Mouse (Mus musculus) neural tube, embryonic 15.5 days (tissue): ENCODE measurements around the gene Plekhf1. TPM values are rescaled to one million over a fixed set of nuclear protein-coding genes. Genes with fewer than 3 reads are reported as not detected.

Source experiments
- ATAC-seq: fragments of 200-750 bp; cut with Nextera tagmentation; 2 replicates; pipeline ENCODE4 v1.8.0; 2017; ENCODE audit warnings: mild to moderate bottlenecking, moderate TSS enrichment, moderate library complexity; ENCODE audit not compliant: low FRiP score
- H3K27ac ChIP-seq: fragments of 300-500 bp; sonication (generic); replicated peaks from 2 replicates; pipeline ENCODE4 v1.5.1; 2015; ENCODE audit warnings: mild to moderate bottlenecking, inconsistent platforms
- H3K27me3 ChIP-seq: fragments of 300-500 bp; sonication (generic); replicated peaks from 2 replicates; pipeline ENCODE4 v1.6.1; 2015; ENCODE audit warnings: inconsistent platforms
- H3K36me3 ChIP-seq: fragments of 300-500 bp; sonication (generic); 2 replicates; pipeline ENCODE4 v1.6.1; 2015; ENCODE audit warnings: inconsistent platforms
- H3K4me1 ChIP-seq: fragments of 300-500 bp; sonication (generic); 2 replicates; pipeline ENCODE4 v1.6.1; 2015; ENCODE audit warnings: inconsistent platforms
- H3K4me2 ChIP-seq: fragments of 300-500 bp; sonication (generic); 2 replicates; pipeline ENCODE4 v1.6.1; 2015; ENCODE audit warnings: inconsistent platforms, mild to moderate bottlenecking, moderate library complexity
- H3K4me3 ChIP-seq: fragments of 300-500 bp; sonication (generic); replicated peaks from 2 replicates; pipeline ENCODE4 v1.5.1; 2015; ENCODE audit warnings: mild to moderate bottlenecking, inconsistent platforms
- H3K9ac ChIP-seq: fragments of 300-500 bp; sonication (generic); replicated peaks from 2 replicates; pipeline ENCODE4 v1.6.1; 2015; ENCODE audit warnings: mild to moderate bottlenecking, inconsistent platforms
- H3K9me3 ChIP-seq: fragments of 300-500 bp; sonication (generic); replicated peaks from 2 replicates; pipeline ENCODE4 v1.6.1; 2016; ENCODE audit warnings: inconsistent platforms
- WGBS: fragments of 180-500 bp; shearing (Covaris S2); methylation state at CpG from one replicate; pipeline ENCODE4 v1.1.7; 2015; ENCODE audit warnings: mixed read lengths; 5-methylcytosine and 5-hydroxymethylcytosine counted together
- polyA plus RNA-seq: library from polyadenylated mRNA; unstranded; fragments of >200 nt; fragmentation: Nextera tagmentation; extraction: Ambion mirVana; gene quantifications from 2 replicates; pipeline ENCODE4 v1.2.1, GENCODE M21; 2015

Plekhf1 gene
- 0.75 and 1.4 TPM in 2 replicates for polyA plus RNA-seq

DNA sequence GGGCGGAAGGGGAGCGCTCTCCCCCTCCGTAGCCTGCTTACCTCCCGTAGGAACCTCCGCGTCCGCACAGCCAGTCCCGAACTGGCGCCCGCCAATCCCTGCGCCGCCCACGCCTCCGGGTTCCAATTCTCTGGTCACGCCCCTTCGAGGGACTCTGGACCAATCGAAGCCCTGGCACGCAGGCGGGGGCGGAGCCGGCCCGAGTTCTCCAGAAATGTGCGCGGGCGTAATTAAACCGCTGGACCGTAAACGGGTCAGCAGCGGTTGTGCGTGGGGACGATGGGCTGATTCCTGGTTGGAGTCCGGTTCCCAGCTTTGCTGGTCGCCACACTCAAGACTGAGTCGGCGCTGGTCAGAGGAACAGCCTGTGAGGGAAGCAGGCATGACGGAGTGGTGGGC, at the start of gene Plekhf1:
TSS of gene Plekhf1 (minus strand) at position 117 of the 399 bp plus-strand sequence.
- Histone ChIP-seq H3K36me3 (no peaks in the 10 kb centered on the region), H3K4me1 (peaks cover 16% of the 10 kb centered on the region), H3K4me2 (peak within 1 kb of the TSS; percentile 98), H3K27ac (0 out of 2 replicates have a peak within 1 kb of the TSS, but pooled peaks have one; percentile 43), H3K4me3 (peak within 1 kb of the TSS; percentile 53), H3K9ac (peak within 1 kb of the TSS; percentile 49), H3K9me3 (no peaks in the 10 kb centered on the region), H3K27me3 (peaks cover 11% of the 10 kb centered on the region)
- 0% methylated on average over 36 of the region's 36 CpGs for WGBS
- ATAC-seq: peak; percentile 92

DNA sequence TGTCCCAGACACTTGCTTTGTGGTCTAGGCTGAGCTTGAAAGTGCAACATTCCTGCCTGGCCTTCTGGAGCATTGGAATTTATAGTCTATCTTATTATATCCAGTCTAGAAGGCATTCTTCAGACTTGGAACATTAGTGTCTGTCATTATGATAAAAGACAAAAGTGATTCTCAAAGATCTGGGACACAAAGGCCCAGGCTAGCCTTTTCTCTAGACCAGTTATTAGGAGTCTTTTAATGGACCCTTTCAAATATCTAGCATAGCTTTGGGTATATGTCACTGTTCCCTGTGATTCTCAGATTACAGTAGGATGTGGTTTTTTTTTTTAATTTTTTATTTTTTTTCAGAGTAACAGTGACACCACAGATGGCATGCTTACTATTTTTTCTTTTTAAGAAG, 44.7 kb upstream of the Plekhf1 start:
- Histone ChIP-seq H3K36me3 (peaks cover 12% of the 10 kb centered on the region; the same call in 1 of the 2 replicates), H3K27ac (no peak overlapping the region), H3K4me1 (peaks cover 20% of the 10 kb centered on the region), H3K9me3 (no peaks in the 10 kb centered on the region), H3K27me3 (no peaks in the 10 kb centered on the region), H3K4me3 (no peak overlapping the region), H3K9ac (no peak overlapping the region), H3K4me2 (no peak overlapping the region)
- ATAC-seq: no peak

DNA sequence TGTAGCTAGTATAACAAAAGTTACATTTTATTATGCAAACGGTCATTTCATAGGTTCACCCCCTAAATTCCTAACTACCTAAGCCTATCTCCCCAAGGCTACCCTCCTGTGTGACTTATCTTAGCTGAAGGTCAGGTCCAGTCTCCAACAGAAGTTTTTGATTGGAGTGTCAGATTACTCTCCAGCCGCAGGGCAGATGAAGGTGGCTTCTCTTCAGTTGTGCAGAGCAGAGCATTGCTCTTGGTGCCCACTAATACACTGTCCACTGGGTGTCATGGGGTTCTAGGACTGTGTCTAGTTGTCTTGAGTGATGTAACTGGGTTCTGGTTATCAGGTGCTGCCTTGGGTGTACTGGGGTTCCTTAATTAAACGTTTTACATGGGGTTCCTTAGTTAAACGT, 44.0 kb upstream of the Plekhf1 start:
- H3K27me3 ChIP-seq: no peaks in the 10 kb centered on the region
- peak overlapping the region; percentile 80 for H3K4me3 ChIP-seq
- no peak overlapping the region for H3K27ac ChIP-seq
- H3K4me2 ChIP-seq: peak overlapping the region; percentile 95
- WGBS: 13% methylated on average over 4 of the region's 4 CpGs
- ATAC-seq: peak; percentile 25; the same call in 1 of the 2 replicates
- H3K9me3 ChIP-seq: no peaks in the 10 kb centered on the region
- H3K4me1 ChIP-seq: peaks cover 20% of the 10 kb centered on the region
- peak overlapping the region; percentile 77 for H3K9ac ChIP-seq
- peaks cover 18% of the 10 kb centered on the region; the same call in 1 of the 2 replicates for H3K36me3 ChIP-seq

DNA sequence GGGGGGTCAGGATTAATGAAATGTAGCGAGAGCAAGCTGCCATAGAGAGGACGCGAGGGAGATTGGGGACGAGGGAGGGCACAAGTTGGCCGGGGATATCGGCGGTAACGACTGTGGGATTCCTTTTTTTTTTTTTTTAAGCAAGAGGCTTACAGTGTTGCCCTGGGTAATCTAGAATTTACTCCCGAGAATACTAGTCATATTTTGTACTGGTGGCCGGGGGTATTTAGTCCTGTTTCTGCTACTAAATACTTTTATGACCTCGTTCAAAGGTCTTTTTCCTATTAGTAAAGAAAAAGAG, 43.6 kb upstream of the Plekhf1 start:
- under 1% methylated on average over 11 of the region's 11 CpGs for WGBS
- Histone ChIP-seq H3K4me2 (peak overlapping the region; percentile 95), H3K4me1 (peaks cover 20% of the 10 kb centered on the region), H3K9ac (peak overlapping the region; percentile 77), H3K36me3 (peaks cover 22% of the 10 kb centered on the region), H3K27ac (peak overlapping the region; percentile 85), H3K27me3 (no peaks in the 10 kb centered on the region), H3K9me3 (no peaks in the 10 kb centered on the region), H3K4me3 (peak overlapping the region; percentile 80)
- peak; percentile 71; the same call in 1 of the 2 replicates for ATAC-seq

DNA sequence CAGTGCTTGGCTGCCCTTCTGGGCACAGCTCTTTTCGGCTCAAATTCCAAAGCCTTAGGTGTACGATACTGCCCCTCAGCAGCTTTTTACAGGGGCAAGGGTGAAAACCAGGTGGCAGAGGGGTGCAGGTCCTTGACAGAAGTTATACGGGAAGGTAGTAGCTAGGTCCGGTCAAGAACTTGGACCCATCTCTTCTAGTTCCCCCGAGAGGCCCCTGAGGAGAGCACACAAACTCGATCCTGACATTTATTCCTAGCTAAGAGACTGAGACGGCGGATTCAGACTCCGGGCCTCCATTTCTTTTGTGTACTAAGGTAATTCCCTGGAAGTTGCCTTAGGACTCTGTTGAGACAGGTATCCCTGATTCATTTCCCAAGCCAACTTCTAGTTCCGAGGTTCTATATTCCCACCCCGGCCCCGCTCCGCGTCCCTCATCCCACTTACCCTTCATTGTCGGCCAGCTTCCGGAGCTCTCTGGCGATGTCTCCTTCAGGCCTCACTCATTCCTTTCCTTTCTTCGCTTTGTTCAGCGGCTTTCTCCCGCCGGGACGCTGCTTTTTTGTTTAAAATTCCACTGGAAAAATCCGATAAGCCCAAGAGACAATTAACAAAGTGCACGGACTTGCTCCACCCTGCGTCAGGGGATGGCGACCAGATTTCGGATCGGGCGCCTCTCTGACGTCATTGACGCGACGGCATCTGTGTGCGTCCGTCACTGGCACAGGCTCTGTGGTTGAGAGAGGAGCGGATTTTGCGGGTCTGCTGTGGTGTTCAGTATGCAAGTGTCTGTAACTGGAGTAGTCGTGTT, 43.1 kb upstream of the Plekhf1 start, which contains the start of gene Pop4:
TSS of gene Pop4 (minus strand) at position 721 of the 808 bp plus-strand sequence.
- Histone ChIP-seq H3K9me3 (no peaks in the 10 kb centered on the region), H3K27ac (peak within 1 kb of the TSS; percentile 85), H3K9ac (peak within 1 kb of the TSS; percentile 77), H3K27me3 (no peaks in the 10 kb centered on the region), H3K4me2 (peak within 1 kb of the TSS; percentile 95), H3K4me1 (peaks cover 20% of the 10 kb centered on the region), H3K4me3 (peak within 1 kb of the TSS; percentile 80), H3K36me3 (peaks cover 27% of the 10 kb centered on the region)
- peak; percentile 94 for ATAC-seq
- WGBS: under 1% methylated on average over 38 of the region's 38 CpGs

DNA sequence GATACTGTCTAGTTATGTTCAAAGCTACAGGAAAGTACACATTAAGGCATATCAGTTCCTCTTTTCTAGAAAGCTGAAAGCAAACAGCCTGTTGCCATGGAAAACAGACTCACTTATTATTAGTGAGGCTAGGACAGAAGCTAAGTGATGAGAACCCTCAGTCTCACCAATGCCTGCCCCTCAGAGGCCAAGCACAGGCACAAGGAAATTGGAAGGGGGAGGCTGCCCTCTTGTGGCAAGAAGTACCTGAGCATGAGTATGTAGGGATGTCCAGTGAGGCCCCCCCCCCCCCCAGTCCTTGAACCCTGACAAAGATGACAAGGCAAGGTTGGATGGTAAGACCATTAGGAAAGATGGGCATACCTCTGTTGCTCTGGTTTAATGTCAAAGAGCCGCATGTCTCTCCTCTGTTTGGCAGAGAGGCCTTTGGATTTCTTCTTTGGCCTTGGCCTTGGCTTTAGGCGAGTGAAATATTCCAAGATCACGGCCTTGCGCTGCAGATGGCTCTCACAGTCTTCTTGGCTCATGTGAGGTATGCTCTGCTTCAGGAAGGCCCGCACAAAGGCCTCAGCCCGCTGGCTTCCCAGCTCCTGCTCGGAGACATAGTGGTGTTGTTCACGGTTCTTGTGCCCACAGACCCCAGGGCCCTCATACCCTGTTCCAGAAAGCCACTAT, 39.3 kb upstream of the Plekhf1 start:
- peaks cover 65% of the 10 kb centered on the region for H3K36me3 ChIP-seq
- no peaks in the 10 kb centered on the region for H3K27me3 ChIP-seq
- ATAC-seq: no peak
- 91% methylated on average over 8 of the region's 8 CpGs for WGBS
- H3K4me3 ChIP-seq: no peak overlapping the region
- H3K9ac ChIP-seq: 0 out of 2 replicates have a peak overlapping the region, but pooled peaks have one; percentile 3
- H3K9me3 ChIP-seq: no peaks in the 10 kb centered on the region
- peaks cover 20% of the 10 kb centered on the region for H3K4me1 ChIP-seq
- no peak overlapping the region for H3K27ac ChIP-seq
- H3K4me2 ChIP-seq: no peak overlapping the region

DNA sequence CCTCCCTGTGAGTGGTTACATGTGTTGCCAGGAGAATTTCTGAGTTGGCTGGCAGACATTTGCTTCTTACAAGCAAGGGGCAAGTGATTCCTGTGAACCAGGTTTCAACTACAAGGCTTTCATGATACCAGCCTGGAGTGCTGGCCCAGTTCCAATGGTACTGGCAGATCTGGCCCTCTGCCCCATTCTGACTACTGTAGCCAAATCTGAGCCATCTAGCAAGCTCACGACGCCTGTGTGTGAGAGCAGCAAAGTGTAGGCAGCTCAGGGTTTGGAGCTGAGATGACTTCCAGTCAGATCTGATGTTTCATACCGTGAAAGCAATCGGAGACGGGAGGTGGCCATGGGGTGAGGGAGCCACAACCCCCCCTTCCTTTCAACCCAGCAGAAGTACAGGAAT, 34.6 kb upstream of the Plekhf1 start:
- H3K4me1 ChIP-seq: no peaks in the 10 kb centered on the region
- no peak overlapping the region for H3K27ac ChIP-seq
- no peak for ATAC-seq
- WGBS: 84% methylated on average over 5 of the region's 5 CpGs
- H3K9me3 ChIP-seq: no peaks in the 10 kb centered on the region
- H3K4me3 ChIP-seq: no peak overlapping the region
- no peak overlapping the region for H3K9ac ChIP-seq
- no peaks in the 10 kb centered on the region for H3K27me3 ChIP-seq
- no peak overlapping the region for H3K4me2 ChIP-seq
- peaks cover 60% of the 10 kb centered on the region for H3K36me3 ChIP-seq

DNA sequence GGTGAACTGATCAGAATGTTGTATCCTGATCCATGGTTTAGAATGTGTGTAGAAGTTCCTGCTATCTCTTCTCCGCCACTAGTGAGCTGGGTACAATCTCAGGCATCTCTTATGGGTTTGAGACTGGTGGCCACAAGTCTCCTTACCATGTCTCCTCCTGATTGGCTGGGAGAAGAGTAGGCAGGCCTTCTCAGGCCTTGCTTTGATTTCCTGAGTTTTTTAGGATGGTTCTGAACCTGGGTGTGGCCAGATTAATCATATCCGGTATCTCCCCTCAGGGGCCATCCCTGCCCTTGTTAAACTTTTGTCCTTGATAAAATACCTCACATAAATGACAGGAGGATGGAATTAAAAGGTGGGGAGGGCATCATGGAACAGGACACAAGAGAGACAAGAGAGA, 31.8 kb upstream of the Plekhf1 start:
- no peak overlapping the region for H3K4me3 ChIP-seq
- 95% methylated on average over 2 of the region's 2 CpGs for WGBS
- no peak overlapping the region for H3K4me2 ChIP-seq
- ATAC-seq: no peak
- peaks cover 33% of the 10 kb centered on the region for H3K36me3 ChIP-seq
- H3K27ac ChIP-seq: no peak overlapping the region
- H3K27me3 ChIP-seq: no peaks in the 10 kb centered on the region
- H3K4me1 ChIP-seq: no peaks in the 10 kb centered on the region
- H3K9me3 ChIP-seq: no peaks in the 10 kb centered on the region
- no peak overlapping the region for H3K9ac ChIP-seq

DNA sequence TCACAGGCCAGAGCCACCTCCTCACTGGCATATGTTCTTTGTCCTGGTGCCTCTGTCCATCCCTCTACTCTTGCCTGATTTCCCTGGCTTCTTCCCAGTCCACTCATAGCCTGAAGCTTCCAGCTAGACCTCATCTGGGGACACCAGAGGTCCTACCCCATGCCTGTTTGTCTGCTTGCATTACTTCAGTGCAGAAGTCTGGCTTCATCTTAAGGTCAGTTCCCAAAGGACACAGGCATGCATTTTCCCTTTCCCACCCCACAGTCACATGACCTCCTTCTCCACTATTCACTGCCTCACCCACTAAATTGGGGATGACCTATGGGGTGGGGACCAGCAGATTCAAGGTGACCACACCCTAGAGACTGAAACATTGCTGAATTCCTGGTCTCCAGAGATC, 25.6 kb upstream of the Plekhf1 start:
- no peak overlapping the region for H3K27ac ChIP-seq
- H3K27me3 ChIP-seq: no peaks in the 10 kb centered on the region
- H3K4me3 ChIP-seq: no peak overlapping the region
- no peaks in the 10 kb centered on the region for H3K9me3 ChIP-seq
- no peaks in the 10 kb centered on the region for H3K36me3 ChIP-seq
- H3K4me2 ChIP-seq: no peak overlapping the region
- no peak overlapping the region for H3K9ac ChIP-seq
- no peak for ATAC-seq
- peaks cover 8% of the 10 kb centered on the region for H3K4me1 ChIP-seq

DNA sequence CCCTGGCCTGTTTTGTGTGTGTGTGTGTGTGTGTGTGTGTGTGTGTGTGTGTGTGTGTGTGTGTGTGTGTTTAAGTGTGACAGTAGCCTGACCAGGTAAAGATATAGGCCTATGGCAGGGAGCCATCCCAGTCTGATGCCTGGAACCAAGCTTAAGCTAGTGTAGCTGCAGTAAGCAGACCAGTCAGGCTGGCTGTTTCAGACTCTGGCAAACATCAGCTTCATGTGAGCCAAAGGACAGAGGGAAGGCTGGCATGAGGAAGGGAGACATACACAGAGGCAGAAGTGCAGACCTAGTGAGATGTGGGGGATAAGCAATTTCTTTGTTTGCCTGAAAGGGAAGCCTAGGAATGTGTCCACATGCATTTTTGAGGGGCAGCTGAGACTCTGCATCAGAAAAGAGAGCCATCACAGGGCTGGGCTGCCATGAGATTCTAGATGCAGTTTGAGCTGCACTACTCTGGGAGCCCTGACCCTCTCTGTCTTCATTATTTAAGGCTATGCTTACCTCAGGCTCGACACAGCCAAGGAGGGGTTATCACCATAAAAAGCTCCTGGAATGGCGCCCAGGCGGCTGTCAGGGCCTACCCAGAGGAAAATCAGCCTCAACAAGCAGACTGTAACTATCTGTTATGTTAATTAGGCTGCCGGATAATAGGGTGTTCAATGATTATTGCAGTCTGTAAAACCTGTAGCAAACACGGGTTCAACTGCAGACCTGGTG, 23.8 kb upstream of the Plekhf1 start:
- Histone ChIP-seq H3K4me2 (no peak overlapping the region), H3K27me3 (no peaks in the 10 kb centered on the region), H3K4me3 (no peak overlapping the region), H3K27ac (peak overlapping the region; percentile 67), H3K4me1 (peaks cover 8% of the 10 kb centered on the region), H3K36me3 (no peaks in the 10 kb centered on the region), H3K9me3 (no peaks in the 10 kb centered on the region), H3K9ac (no peak overlapping the region)
- WGBS: 5% methylated on average over 5 of the region's 5 CpGs
- peak; percentile 71 for ATAC-seq

DNA sequence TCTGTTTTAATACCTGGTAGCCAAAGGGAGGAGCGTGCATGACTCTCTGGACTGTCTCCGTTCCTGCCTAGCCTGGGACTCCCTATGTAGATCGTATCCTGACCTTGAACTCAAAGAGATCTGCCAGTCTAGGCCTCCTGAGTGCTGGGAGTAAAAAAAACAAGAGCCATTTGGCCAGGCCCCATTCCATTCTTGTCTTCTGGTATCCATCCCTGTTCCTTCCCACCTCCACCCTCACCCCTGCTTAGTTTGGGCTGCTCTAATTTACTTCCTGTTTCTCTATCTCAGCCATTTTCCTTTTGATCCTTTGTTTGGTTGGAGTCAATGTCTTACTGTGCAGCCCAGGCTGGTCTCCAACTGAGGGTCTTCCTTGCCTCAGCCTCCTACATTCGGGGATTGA, 14.6 kb upstream of the Plekhf1 start:
- Histone ChIP-seq H3K4me2 (no peak overlapping the region), H3K27ac (no peak overlapping the region), H3K36me3 (no peaks in the 10 kb centered on the region), H3K4me1 (no peaks in the 10 kb centered on the region), H3K27me3 (no peaks in the 10 kb centered on the region), H3K9ac (no peak overlapping the region), H3K9me3 (no peaks in the 10 kb centered on the region), H3K4me3 (no peak overlapping the region)
- ATAC-seq: no peak
- WGBS: 89% methylated on average over 4 of the region's 4 CpGs
